Mouse (Mus musculus): ENCODE measurements around the gene Pcif1. TPM values are rescaled to one million over a fixed set of nuclear protein-coding genes. Genes with fewer than 3 reads are reported as not detected.

Gene Pcif1
- polyA plus RNA-seq, 1 experiment from 2014 or later: 88.4 TPM

Other genes with a start within 250 kb of the Pcif1 start
- not detected in 2 replicates for gene Wfdc16, start 240.5 kb upstream of the Pcif1 start, polyA plus RNA-seq (2016; fragmentation: Nextera tagmentation; extraction: Ambion mirVana)
- 0.51 TPM in 1 of 2 replicates, not detected in the other for gene Wfdc10, start 223.3 kb upstream of the Pcif1 start, polyA plus RNA-seq (2016; fragmentation: Nextera tagmentation; extraction: Ambion mirVana)
- not detected in 2 replicates for gene Wfdc9, start 222.7 kb upstream of the Pcif1 start, polyA plus RNA-seq (2016; fragmentation: Nextera tagmentation; extraction: Ambion mirVana)
- gene Wfdc11, start 205.2 kb upstream of the Pcif1 start, polyA plus RNA-seq (2016; fragmentation: Nextera tagmentation; extraction: Ambion mirVana): not detected in 2 replicates
- gene Wfdc13, start 194.2 kb upstream of the Pcif1 start, polyA plus RNA-seq (2016; fragmentation: Nextera tagmentation; extraction: Ambion mirVana): 0.15 TPM in 1 of 2 replicates, not detected in the other
- not detected in 2 replicates for gene Spint4, start 180.8 kb upstream of the Pcif1 start, polyA plus RNA-seq (2016; fragmentation: Nextera tagmentation; extraction: Ambion mirVana)
- gene Spint5, start 164.0 kb upstream of the Pcif1 start, polyA plus RNA-seq (2016; fragmentation: Nextera tagmentation; extraction: Ambion mirVana): not detected in 2 replicates
- 0.85 and 1.4 TPM in 2 replicates for gene Wfdc3, start 133.4 kb upstream of the Pcif1 start, polyA plus RNA-seq (2016; fragmentation: Nextera tagmentation; extraction: Ambion mirVana)
- gene Dnttip1, start 133.3 kb upstream of the Pcif1 start, polyA plus RNA-seq (2016; fragmentation: Nextera tagmentation; extraction: Ambion mirVana): 81.3 and 87.4 TPM in 2 replicates
- 588 and 602 TPM in 2 replicates for gene Ube2c, start 109.4 kb upstream of the Pcif1 start, polyA plus RNA-seq (2016; fragmentation: Nextera tagmentation; extraction: Ambion mirVana)
- not detected in 2 replicates for gene Tnnc2, start 99.3 kb upstream of the Pcif1 start, polyA plus RNA-seq (2016; fragmentation: Nextera tagmentation; extraction: Ambion mirVana)
- gene Snx21, start 93.5 kb upstream of the Pcif1 start, polyA plus RNA-seq (2016; fragmentation: Nextera tagmentation; extraction: Ambion mirVana): 10.8 and 13.7 TPM in 2 replicates
- 16.5 and 17.7 TPM in 2 replicates for gene Acot8, start 74.4 kb upstream of the Pcif1 start, polyA plus RNA-seq (2016; fragmentation: Nextera tagmentation; extraction: Ambion mirVana)
- gene Zswim3, start 74.2 kb upstream of the Pcif1 start, polyA plus RNA-seq (2016; fragmentation: Nextera tagmentation; extraction: Ambion mirVana): 9.3 and 12.4 TPM in 2 replicates
- 25.1 and 27.5 TPM in 2 replicates for gene Zswim1, start 56.6 kb upstream of the Pcif1 start, polyA plus RNA-seq (2016; fragmentation: Nextera tagmentation; extraction: Ambion mirVana)
- gene Spata25, start 50.8 kb upstream of the Pcif1 start, polyA plus RNA-seq (2016; fragmentation: Nextera tagmentation; extraction: Ambion mirVana): not detected in 2 replicates
- 98.2 and 104 TPM in 2 replicates for gene Ctsa, start 46.4 kb upstream of the Pcif1 start, polyA plus RNA-seq (2016; fragmentation: Nextera tagmentation; extraction: Ambion mirVana)
- gene Neurl2, start 45.8 kb upstream of the Pcif1 start, polyA plus RNA-seq (2016; fragmentation: Nextera tagmentation; extraction: Ambion mirVana): 4.3 and 5.1 TPM in 2 replicates
- 47.2 and 78.1 TPM in 2 replicates for gene Pltp, start 21.6 kb upstream of the Pcif1 start, polyA plus RNA-seq (2016; fragmentation: Nextera tagmentation; extraction: Ambion mirVana)
- 15.3 and 18.4 TPM in 2 replicates for gene Zfp335, start 32.5 kb downstream of the Pcif1 start, polyA plus RNA-seq (2016; fragmentation: Nextera tagmentation; extraction: Ambion mirVana)
- 0.56 and 1.2 TPM in 2 replicates for gene Mmp9, start 61.5 kb downstream of the Pcif1 start, polyA plus RNA-seq (2016; fragmentation: Nextera tagmentation; extraction: Ambion mirVana)
- gene Slc12a5, start 81.5 kb downstream of the Pcif1 start, polyA plus RNA-seq (2016; fragmentation: Nextera tagmentation; extraction: Ambion mirVana): 3.1 and 5.1 TPM in 2 replicates
- gene Ncoa5, start 155.6 kb downstream of the Pcif1 start, polyA plus RNA-seq (2016; fragmentation: Nextera tagmentation; extraction: Ambion mirVana): 101 and 102 TPM in 2 replicates
- gene Cd40, start 176.3 kb downstream of the Pcif1 start, polyA plus RNA-seq (2016; fragmentation: Nextera tagmentation; extraction: Ambion mirVana): 7.2 and 8.1 TPM in 2 replicates
- gene 1700025C18Rik, start 211.4 kb downstream of the Pcif1 start, polyA plus RNA-seq (2016; fragmentation: Nextera tagmentation; extraction: Ambion mirVana): not detected in 2 replicates

All from hindbrain, embryonic 10.5 days (tissue).